Mouse (Mus musculus) embryonic fibroblast, embryonic 13.5 days (primary cell): ENCODE results near the gene Scly.

Source experiments
- CTCF ChIP-seq: IDR thresholded peaks from 2 replicates; pipeline ENCODE4 v1.5.1; 2011; ENCODE audit warnings: mild to moderate bottlenecking, control low read depth, low read length, moderate library complexity, borderline replicate concordance; ENCODE audit not compliant: insufficient read depth
- POLR2A ChIP-seq: IDR thresholded peaks from 2 replicates; pipeline ENCODE4 v1.6.1; 2011; ENCODE audit warnings: low read depth, mild to moderate bottlenecking, control low read depth, low read length, moderate library complexity

GRCm38 (mm10) chr1:91251148-91251650 lies 46.9 kb upstream of the Scly start:
- TF ChIP-seq CTCF (no peak), POLR2A (no peak)
